Mouse (Mus musculus): ENCODE measurements at regions not wholly inside any gene's neighbourhood (a gene's known extent, or its start where the extent isn't known, plus 50 kb on each side); places are given as distances from the start of the nearest gene placed in this dataset.

DNA sequence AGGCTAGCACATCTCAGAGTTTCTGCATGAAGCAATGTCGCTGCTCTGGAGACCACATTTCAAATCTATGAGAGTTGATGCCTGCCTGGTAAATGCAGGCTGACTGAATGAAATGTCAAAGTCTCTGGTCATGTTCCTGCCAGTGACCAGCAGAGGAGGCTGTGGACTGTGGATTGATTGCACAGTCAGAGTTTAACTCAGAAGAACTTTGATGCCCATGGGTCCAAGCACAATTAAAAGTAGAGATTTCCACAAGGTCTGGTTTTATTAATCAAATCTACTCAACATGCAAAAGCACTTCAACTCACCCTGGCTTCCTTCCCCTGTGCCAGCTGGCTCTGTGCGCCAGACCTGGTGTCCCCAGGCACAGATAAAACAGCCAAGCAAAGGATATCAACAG, 81.3 kb downstream of the Hsd17b3 start:
- DNase-seq (ENCODE audit: low read depth): no peak

DNA sequence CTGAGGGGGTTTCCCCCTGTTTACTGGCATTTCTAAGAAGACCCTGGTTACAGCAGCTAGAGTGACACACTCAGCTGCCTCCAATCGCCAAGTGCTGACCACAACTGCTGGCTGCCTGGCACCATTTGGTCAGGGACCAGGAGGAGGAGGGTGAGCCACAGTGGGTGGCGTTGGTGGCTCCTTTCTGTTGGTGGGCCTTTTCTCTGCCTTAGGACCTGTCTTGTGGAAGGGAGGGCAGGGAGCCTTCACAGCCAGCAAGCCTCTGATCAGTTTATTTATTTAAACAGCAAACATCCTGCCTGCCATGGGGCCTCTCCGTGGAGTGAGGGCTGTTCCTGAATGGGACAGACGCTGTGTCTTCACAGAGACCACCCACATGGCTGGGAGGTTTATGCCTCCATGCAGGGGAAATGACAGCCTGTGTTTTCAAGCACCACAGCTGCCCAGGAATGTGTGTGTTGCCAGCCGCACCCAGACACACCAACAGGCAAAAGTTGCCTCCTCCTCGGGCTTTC, 86.0 kb downstream of the Hsd17b3 start:
- no peak for DNase-seq (ENCODE audit: low read depth)

DNA sequence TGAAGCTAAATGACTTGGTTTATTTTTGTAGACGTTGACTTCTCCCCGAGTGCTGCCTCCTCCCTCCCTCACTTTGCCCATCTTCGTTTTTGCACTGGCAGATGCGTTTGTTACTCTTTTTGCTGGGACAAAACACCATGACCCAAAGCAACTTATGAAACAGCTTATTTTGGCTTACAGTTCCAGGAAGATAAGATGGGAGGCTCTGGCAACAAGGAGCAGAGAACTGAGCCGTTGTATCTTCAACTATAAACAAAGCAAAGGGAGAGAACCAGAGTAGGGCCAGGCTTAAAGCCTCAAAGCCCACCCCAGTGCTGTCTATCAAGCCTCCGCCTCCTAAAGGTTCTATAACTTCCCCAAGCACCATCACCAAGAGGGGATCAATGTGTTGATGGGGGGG, 88.7 kb downstream of the Hsd17b3 start:
- DNase-seq (ENCODE audit: low read depth): no peak

DNA sequence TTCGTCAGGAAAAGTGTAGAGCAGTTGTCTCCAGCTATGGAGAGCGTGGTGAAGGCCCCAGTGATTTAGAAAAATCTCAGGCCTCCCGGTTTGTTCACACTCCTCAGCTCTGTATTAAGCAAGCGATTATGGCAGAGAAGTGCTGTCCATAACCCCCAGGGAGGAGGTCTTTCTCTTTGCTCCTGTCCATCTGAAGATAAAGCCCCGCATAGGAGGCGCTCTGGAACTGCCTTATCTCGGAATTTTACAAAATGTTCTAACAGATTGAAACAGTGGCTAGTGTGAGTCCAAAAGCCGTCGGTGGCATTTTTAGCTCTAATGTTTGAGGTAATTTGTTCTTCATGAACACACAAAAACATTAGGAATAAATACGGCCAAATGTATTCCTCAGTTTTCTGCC, 90.4 kb downstream of the Hsd17b3 start:
- DNase-seq (ENCODE audit: low read depth): no peak

DNA sequence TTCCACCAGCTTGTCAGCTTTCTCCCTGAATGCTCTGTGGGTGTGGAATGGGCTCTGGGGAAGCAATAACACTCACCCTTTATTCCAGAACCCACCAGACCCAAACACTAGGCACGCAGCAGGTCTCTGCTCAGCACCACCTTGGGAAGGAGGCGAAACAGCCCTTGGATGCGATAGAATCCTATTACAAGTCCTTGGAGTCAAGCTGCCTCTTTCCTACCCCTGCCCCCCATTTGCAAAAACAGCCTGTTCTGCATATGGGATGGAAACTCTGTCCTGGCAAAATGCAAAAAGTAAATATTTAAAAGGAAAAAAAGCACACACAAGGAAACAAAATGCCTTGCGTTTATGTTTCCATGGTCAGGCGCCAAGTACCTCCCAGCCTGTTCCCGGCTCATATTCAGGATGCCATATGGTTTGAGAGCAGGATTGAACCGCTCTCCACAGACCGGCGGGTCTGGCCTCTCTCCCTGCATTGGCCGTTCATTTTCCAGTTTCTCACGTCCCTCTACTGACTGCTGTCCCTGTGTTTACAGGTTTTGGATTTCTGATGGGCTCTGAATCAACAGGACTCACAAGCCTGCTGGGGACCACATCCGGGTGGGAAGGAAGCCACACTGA, 95.1 kb downstream of the Hsd17b3 start:
- no peak for DNase-seq (ENCODE audit: low read depth)

DNA sequence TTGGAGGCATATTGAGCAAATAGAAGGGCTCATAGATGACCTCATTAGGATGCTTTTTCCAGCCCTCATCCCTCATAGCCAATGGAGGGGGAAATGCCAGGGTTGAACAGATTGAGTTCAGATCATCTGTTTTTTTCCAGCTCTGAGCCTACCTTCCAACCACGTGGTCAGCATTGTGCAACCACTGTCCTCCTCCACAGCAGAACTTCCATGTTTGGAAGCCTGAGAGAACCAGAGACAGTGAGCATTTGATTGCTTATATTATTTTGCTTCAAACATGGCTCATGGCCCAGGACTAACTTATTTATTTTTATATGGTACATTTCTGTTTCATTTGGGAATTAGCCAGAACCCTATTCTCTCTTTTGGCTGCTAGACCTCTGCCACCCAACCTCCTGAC, 96.0 kb downstream of the Hsd17b3 start:
- DNase-seq (ENCODE audit: low read depth): peak; percentile 11

DNA sequence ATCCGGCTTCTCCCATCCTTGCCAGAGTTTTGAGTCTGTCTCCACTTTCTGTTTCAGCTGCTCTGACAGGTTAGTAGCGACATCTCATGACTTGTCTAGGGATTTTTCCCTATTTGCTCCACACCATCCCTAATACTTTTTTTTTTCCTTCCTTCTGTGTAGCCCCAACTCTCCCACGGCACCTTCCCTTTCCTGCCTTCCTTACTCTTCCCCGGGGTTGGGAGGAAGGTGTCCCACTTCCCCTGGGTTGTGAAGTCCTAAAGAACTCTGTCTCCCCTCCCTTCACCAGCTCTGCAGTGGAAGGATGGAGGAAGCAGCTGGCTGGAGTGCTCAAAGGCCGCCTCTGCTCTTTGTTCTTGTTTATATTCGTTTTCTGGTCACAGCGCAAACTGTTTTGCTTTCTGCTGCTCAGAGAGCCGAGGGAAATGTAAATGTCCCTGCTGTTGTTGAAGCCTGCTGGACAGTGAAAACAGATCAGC, 98.5 kb downstream of the Hsd17b3 start:
- DNase-seq (ENCODE audit: low read depth): peak; percentile 43

DNA sequence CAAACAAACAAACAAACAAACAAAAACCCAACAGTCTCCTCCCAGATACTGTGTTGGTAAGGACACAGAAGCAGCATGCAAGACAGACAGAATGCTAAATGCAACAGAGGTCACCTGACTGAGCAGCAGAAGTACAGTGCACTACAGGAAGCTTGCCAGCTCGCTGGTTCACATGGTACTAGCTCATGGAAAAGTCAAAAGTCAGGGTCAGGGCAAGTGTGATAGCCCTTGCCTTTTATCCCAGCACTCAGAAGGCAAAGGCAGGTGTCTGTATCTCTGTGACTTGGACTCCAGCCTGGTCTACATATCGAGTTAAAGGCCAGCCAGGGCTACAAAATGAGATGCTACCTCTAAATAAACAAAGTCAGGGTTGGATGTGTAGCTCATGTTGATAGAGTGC, 99.3 kb downstream of the Hsd17b3 start:
- no peak for DNase-seq (ENCODE audit: low read depth)

DNA sequence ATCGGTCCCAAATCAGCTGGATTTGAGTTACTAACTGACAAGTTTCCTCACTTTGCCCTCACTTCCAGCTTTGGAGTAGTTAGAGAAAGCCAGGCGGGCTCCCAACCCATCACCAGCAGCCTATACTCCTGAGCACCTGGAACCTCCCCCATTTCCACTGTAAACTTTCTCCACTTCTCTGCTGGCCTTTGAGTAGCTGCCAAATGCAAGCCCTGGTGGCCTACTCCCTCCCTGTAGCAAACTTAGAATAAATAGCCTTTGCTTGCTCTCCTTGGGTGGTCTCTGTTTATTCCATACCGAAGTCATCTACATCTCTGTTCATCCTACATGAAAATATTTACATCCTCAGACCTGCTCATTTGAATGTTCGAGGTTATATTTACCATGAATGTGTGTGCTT, 100.8 kb downstream of the Hsd17b3 start:
- no peak for DNase-seq (ENCODE audit: low read depth)

DNA sequence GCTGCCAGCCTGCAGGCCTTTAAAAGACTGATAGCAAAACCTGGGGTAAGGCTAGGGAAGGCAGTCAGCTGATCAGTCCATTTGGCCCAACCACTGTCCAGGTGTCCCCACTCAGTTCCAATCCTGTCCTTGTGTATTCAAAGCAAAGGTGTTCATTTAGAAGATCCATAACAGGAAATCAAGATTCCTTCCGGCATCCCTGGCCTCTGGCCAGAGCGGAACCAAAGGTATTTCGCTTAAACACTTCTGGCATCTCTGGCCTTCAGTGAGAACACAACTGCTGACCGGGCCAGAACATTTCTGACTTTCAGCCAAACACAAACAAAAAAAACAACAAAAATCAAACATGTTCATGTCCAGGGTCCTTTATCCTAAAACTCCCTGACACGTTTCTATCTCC, 102.3 kb downstream of the Hsd17b3 start:
- no peak for DNase-seq (ENCODE audit: low read depth)

DNA sequence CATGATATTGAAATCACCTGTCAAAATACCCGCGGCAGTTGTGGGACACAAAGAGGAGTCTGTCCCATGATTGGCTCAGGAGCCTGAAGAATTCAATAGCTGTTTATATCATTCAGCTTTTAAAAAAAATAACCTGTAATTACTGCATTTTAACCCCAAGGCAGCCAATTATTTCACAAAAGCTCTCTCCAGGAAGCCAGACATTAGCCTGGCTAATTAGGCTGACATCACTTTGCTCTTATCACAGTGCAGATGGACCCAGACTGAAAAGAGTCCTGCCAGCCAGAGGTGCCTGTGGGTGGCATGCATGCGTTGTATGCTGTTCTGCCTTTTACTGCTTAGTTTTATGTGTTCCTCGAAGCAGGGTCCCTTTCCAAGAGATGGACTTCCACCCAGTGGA, 103.4 kb downstream of the Hsd17b3 start:
- no peak for DNase-seq (ENCODE audit: low read depth)

DNA sequence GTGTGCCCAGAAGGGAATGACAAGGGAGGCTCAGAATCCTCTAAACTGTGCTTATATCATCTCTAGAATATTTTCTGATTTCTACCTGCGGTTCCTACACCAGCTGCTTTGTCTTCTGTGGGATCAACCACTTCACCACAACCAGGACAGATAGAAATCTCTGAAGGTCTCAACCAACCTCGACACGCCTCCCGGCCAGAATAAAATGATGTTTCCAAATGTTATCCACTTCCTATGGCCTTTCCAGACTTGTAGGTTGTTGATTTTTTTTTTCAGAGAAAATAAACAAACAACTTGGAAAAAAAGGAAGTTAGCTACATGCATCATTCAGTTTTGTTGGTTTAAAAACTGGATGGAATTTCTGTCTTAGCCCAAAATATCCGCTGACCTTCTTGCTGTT, 103.9 kb downstream of the Hsd17b3 start:
- DNase-seq (ENCODE audit: low read depth): no peak

DNA sequence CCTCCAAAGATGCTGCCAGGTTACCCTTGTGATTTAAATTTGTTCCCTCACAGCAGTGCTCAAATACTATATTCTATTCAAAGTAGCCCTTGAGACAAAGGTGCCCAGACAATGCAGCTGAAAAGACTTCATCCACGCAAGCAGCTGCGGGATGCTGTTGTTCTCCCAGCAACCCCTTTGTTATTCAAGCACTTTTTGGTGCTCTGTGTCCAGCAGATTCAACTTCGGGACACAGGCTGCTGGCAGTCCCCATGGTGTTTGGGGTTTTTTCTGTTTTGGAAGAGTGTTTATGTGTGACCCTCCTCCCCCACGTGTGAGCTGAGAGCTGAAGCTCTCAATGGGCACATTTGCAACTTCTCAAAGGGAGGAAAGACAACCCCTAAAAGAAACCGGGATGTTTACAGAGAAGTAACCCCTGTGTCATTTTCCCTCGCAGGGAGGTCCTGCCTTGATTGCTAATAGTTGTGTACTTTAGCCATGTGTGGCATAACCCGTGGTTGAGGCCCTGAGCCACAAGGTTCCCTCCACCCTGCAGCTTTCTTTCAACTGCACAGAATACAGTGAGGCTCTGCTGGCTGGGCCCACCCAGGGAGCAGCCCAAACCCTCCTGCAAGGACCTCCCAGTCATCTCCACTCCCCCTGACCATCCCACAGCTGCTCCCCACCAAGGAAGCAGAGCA, 108.9 kb downstream of the Hsd17b3 start:
- no peak for DNase-seq (ENCODE audit: low read depth)

DNA sequence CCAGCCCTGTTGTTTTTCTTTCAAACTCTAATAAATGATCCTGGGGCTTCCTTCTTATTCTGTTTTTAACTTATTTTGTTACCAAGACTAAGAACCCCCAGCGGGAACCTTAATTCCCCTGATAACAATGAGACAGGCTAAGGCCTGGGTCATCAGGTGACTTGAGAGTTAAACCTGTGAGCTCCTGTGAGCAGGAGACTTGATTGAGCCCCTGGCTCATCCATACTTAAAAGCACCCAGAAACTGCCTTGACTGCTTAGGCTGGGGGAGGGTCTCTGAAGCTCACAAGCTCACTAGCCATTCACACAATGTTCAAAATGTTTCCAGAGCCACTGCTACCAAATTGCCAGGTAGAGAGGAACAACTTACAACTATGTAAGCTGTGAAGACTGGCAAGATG, 109.4 kb downstream of the Hsd17b3 start:
- no peak for DNase-seq (ENCODE audit: low read depth)

DNA sequence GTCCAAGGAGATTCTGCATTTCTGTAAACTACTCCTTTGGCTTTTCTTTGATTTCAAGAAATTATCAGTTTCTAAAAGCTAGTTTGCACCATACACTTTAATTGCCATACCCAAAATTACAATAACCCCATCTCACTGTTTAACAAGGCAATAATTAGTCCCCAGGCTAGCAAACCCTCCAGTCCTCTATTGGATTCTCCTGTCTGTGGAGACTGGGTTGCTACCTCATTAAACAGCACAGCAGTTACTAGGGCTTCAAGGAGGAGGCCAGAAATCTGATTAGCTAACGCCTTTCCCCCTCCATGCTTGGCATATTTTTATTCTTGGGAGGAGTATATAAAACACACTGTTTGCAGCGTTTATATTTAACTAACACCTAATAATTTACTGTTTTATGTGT, 119.1 kb downstream of the Hsd17b3 start:
- DNase-seq (ENCODE audit: low read depth): no peak

DNA sequence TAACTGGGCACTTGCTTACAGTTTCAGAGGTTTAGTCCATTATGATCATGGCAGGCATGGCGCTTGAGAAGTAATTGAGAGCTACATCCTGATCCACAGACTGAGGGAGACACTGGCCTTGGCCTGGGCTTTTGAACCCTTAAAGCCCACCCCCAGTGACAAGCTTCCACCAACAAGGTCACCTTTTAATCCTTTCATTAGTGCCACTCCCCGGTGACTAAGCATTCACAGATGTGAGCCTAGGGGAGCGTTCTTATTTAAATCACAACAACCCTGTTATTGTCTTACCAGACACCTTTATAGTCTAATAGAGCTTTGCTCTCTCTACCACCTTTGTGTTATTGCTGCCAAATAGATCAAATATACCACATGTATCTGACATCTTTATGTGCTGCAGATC, 120.4 kb downstream of the Hsd17b3 start:
- DNase-seq (ENCODE audit: low read depth): no peak

DNA sequence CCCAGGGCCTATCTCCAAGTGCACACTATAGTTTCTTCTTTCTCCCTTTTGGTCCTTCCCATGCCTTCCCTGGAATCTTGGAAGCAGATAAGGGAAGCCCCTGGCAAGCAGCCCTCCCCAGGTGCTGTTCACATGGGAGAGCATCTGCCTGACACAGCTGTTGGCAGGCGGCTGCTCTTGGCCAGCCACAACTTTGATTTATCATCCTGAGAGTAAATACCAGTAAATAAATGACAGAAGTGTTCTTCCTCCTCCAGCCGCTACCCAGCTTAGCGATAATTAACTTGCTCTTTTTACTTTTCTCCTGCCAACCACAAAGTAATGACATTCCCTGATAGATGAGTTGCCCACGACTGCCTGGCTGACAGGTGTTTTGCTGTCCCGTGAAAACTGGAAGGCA, 131.9 kb downstream of the Hsd17b3 start:
- DNase-seq (ENCODE audit: low read depth): no peak

DNA sequence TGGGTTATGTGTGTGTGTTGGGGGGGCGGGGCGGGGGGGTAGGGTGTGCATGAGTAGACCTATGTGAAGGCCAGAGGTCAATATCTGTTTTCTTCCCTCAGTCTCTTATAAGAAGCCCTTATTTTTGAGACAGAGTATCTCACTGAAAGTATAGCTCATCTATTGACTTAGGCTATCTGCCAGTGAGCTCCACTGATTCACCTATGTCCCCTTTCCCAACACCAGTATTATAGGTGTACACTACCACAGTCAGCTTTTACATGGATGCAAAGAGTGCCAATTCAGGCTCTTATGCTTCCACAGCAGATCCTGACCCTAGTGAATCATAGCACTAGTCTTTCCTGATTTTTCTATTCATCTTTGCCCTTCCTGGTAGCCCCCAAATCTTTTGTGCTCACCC, 134.7 kb downstream of the Hsd17b3 start:
- DNase-seq (ENCODE audit: low read depth): no peak

DNA sequence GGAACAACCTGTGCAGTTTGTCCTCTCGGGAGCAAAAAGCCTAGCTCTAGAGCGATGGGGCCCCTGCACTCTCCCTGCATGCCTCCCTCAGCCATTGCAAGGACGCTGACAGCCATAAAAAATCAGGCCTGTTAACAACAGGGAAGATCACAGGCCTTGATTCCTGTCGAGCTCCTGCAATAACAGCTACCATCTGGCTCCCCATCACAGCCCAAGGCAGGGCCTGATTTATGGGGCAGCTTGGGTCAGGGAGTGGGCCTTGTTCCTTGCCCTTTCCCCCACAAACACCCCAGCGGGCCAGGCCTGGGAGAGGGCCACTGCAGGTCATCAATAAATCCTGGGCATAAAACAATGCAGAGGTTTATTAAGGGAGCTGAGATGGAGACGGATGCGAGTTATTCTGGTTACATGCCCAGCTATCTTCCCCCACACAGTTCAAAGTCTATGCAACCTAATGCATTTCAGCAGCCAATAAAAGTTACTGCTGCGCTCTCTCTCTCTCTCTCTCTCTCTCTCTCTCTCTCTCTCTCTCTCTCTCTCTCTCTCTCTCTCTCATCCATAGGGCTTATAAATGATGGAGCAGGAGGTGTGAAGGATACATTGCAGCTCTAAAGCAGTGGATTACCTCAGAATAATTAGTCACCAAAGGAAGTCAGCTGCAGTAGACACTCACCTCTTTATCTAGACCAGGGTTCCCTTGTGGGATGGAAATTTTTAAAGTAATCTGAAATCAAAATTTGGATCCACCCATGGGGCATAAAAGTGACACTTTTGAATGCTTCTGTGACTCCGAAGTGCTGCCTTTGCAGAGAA, 136.9 kb downstream of the Hsd17b3 start:
- no peak for DNase-seq (ENCODE audit: low read depth)

DNA sequence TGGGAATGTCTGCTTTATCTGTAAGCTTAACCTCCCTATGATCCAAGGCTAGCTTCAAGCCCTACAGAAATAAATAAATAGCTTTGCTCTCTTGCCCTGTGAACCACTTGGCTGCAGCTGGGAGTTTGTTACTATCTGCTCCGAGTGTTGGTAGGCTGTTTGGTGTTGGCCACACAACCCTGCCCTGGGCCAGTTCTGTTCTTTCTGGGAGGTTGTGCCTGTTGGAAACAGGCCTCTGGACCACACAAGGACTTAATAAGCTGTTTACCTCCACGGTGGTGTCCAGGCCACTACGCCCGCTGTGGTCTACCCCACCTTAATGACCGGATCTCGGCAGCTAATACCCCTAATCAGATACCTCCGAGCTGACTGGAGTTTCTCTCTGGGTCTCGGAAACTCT, 136.1 kb downstream of the Ercc6l2 start:
- no peak for DNase-seq (ENCODE audit: low read depth)
